Mouse (Mus musculus) intestine, embryonic 14.5 days (tissue): ENCODE data around the gene Epb41l5. TPM values are rescaled to one million over a fixed set of nuclear protein-coding genes. Genes with fewer than 3 reads are reported as not detected.

Source experiments
- ATAC-seq: fragments of 200-750 bp; cut with Nextera tagmentation; replicated peaks from 2 replicates; pipeline ENCODE4 v1.8.0; 2017; ENCODE audit warnings: low read depth, moderate number of reproducible peaks, moderate TSS enrichment, moderate library complexity; ENCODE audit not compliant: low FRiP score, low TSS enrichment
- DNase-seq: peaks from one replicate; pipeline ENCODE4 v3.0.0-alpha.2; 2018; ENCODE audit warnings: low spot score
- H3K27ac ChIP-seq: fragments of 300-500 bp; sonication (generic); 2 replicates; pipeline ENCODE4 v1.5.1; 2014; ENCODE audit warnings: low read depth, mild to moderate bottlenecking, control low read depth
- H3K27me3 ChIP-seq: fragments of 300-500 bp; sonication (generic); replicated peaks from 2 replicates; pipeline ENCODE4 v1.6.1; 2014; ENCODE audit warnings: low read length, control low read depth; ENCODE audit not compliant: control insufficient read depth, insufficient read depth
- H3K36me3 ChIP-seq: fragments of 300-500 bp; sonication (generic); 2 replicates; pipeline ENCODE4 v1.6.1; 2014; ENCODE audit warnings: low read length, control low read depth; ENCODE audit not compliant: control insufficient read depth, insufficient read depth
- H3K4me1 ChIP-seq: fragments of 300-500 bp; sonication (generic); replicated peaks from 2 replicates; pipeline ENCODE4 v1.6.1; 2014; ENCODE audit warnings: low read length, control low read depth, mixed read lengths; ENCODE audit not compliant: control insufficient read depth, insufficient read depth
- H3K4me2 ChIP-seq: fragments of 300-500 bp; sonication (generic); 2 replicates; pipeline ENCODE4 v1.6.1; 2014; ENCODE audit warnings: low read length
- H3K4me3 ChIP-seq: fragments of 300-500 bp; sonication (generic); 2 replicates; pipeline ENCODE4 v1.5.1; 2014; ENCODE audit warnings: low read depth, low read length, control low read depth, mixed read lengths
- H3K9ac ChIP-seq: fragments of 300-500 bp; sonication (generic); 2 replicates; pipeline ENCODE4 v1.6.1; 2014; ENCODE audit warnings: mild to moderate bottlenecking, low read length
- H3K9me3 ChIP-seq: fragments of 300-500 bp; sonication (generic); 2 replicates; pipeline ENCODE4 v1.6.1; 2016; ENCODE audit warnings: low read length, control low read depth; ENCODE audit not compliant: control insufficient read depth
- WGBS: fragments of 180-500 bp; shearing (Covaris S2); extraction: QIAGEN DNeasy Blood & Tissue Kit; methylation state at CpG from one replicate; pipeline ENCODE4 v1.1.7; 2014; 5-methylcytosine and 5-hydroxymethylcytosine counted together
- polyA plus RNA-seq: library from polyadenylated mRNA; unstranded; fragments of >200 nt; fragmentation: Nextera tagmentation; extraction: Ambion mirVana; gene quantifications from 2 replicates; pipeline ENCODE4 v1.2.1, GENCODE M21; 2014

The Epb41l5 gene
- 46.2 and 53.4 TPM in 2 replicates for polyA plus RNA-seq

DNA sequence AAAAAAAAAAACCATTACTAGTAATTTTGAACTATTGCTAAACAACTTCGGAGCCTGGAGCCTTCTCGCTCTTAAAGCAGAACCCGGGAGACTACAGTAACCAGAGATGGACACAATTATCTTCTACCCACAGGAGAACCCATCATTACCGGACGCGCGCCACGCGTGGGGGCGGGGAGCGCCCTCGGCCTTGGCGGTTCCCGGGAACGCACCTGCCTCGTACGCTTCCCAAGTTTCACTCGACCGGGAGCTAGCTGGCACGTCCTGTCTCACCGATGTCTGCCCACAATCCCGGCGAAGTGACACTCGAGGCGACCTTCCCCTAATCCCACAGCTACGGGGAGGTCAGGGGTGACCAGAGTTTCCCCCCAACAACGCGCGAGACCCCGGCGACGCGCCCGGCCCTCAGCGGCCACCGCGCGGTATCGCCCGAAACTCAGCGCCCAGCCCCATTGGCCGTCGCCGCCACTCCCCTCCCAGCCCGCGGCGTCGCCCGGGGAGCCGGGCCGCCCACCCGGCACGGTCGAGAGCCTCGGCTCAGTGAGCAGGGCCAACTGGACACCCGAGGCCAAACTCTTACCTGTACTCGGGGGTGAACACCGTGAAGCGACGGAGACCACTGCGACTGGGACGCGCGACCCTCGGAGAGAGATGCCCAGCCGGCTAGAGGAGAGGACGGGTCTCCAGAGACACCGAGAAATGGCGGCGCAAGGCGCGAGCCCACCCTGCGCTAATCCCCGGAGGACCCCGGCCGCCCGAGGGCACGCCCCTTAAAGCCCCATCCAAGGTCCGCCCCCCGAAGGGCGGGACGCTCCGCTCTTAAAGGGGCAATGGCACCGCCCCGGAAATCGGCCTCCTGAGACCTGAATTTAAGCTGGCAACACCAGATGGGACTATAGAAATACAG, at the start of gene Epb41l5:
Gene Epb41l5 (minus strand): TSS at position 796 of the 907 bp plus-strand sequence.
- peak within 1 kb of the TSS; percentile 50 for H3K4me2 ChIP-seq
- H3K9me3 ChIP-seq = no peaks in the 10 kb centered on the region
- WGBS = under 1% methylated on average over 86 of the region's 86 CpGs
- ATAC-seq (peak; percentile 97), DNase-seq (peak; percentile 93)
- H3K9ac ChIP-seq = peak within 1 kb of the TSS; percentile 53
- no peaks in the 10 kb centered on the region for H3K27me3 ChIP-seq
- H3K4me1 ChIP-seq = peaks cover 5% of the 10 kb centered on the region
- no peaks in the 10 kb centered on the region for H3K36me3 ChIP-seq
- peak within 1 kb of the TSS; percentile 72 for H3K27ac ChIP-seq
- peak within 1 kb of the TSS; percentile 54 for H3K4me3 ChIP-seq

DNA sequence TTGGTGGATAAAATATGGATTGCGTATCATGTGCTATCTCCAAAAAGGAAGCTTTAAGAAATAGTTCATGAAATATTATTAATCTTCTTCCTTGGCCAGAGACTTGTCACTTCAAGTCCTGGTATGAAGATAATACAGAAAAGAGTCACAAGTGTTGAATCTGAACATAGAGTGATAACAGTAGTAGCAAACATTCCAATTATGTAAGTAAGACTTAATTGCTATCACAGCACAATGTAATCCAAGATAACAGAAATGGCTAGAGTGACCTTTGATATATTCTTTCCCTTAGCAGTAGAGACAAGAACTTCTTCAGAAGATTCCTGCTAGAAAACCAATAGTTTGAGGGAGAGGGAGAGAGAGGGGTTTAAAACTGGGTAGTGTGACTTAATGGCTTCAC, 48.1 kb upstream of the Epb41l5 start:
- no peaks in the 10 kb centered on the region for H3K9me3 ChIP-seq
- ATAC-seq = no peak
- no peak overlapping the region for H3K4me3 ChIP-seq
- H3K4me1 ChIP-seq = no peaks in the 10 kb centered on the region
- no peak for DNase-seq
- 98% methylated on average over 1 of the region's 1 CpGs for WGBS
- H3K4me2 ChIP-seq = no peak overlapping the region
- H3K9ac ChIP-seq = no peak overlapping the region
- H3K27ac ChIP-seq = no peak overlapping the region
- 0 out of 2 replicates have a peak, but pooled peaks cover 29% of the 10 kb centered on the region for H3K36me3 ChIP-seq
- H3K27me3 ChIP-seq = no peaks in the 10 kb centered on the region

DNA sequence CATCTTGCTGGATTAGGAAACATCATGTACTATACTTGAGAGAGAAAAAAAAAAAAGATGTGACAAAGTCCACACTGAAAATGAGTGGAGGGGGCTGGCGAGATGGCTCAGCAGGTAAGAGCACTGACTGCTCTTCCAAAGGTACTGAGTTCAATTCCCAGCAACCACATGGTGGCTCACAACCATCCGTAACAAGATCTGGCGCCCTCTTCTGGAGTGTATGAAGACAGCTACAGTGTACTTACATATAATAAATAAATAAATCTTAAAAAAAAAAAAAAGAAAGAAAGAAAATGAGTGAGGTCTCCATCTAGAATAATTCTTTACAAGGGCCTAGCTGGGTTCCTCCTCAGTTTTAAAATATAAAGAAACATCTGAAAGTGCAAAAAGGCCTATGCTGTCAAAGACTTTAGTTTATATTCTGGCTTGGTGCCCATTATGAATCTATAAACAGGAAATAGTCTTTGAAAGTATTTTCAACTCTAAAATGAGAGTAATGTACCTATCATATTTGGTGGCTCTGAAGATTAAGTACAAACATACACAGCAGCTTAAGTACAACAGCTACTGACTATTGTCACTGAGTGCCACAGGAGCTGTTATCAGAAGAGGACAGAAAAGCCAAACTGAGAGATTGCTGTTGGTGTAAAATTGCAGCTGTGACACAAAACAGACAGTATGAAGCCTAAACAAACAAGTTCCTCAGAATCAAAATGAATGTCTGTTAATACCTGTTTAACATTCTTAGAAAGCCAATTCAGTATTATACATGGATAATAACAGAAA, 37.2 kb upstream of the Epb41l5 start:
- Histone ChIP-seq H3K4me3 (no peak overlapping the region), H3K4me1 (no peaks in the 10 kb centered on the region), H3K9me3 (no peaks in the 10 kb centered on the region), H3K27me3 (no peaks in the 10 kb centered on the region), H3K36me3 (peaks cover 9% of the 10 kb centered on the region; the same call in 1 of the 2 replicates), H3K4me2 (no peak overlapping the region), H3K27ac (no peak overlapping the region), H3K9ac (no peak overlapping the region)
- 90% methylated on average over 3 of the region's 3 CpGs for WGBS
- DNase-seq (no peak), ATAC-seq (no peak)

DNA sequence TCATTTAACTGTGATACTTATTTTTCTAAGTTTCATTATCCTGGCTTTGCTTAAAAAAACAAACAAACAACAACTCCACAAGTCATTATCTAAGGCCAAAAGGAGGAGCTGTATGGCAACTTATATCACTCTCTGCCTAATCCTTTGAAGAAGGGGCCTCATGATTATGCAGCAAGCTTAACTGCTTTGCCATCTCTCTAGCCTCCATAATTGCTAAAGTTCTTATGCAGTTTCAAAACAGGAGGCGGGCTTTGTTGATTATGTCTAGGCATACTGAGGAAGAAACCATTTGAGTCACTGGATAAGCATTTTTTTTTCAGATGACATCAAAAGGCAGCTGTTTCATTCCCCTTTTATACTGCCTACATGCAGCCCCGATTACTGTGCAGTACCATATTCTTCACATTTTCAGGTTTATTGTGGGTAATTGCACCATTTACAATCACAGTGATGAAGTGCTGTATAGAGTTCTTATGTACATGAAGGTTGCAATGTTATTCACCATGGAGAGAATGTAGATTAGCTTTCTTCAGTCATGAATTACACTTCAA, 32.9 kb upstream of the Epb41l5 start:
- DNase-seq = no peak
- 84% methylated on average over 2 of the region's 2 CpGs for WGBS
- Histone ChIP-seq H3K9me3 (no peaks in the 10 kb centered on the region), H3K4me3 (no peak overlapping the region), H3K36me3 (peaks cover 21% of the 10 kb centered on the region), H3K27me3 (no peaks in the 10 kb centered on the region), H3K4me1 (no peaks in the 10 kb centered on the region), H3K9ac (no peak overlapping the region), H3K27ac (no peak overlapping the region), H3K4me2 (no peak overlapping the region)
- no peak for ATAC-seq

DNA sequence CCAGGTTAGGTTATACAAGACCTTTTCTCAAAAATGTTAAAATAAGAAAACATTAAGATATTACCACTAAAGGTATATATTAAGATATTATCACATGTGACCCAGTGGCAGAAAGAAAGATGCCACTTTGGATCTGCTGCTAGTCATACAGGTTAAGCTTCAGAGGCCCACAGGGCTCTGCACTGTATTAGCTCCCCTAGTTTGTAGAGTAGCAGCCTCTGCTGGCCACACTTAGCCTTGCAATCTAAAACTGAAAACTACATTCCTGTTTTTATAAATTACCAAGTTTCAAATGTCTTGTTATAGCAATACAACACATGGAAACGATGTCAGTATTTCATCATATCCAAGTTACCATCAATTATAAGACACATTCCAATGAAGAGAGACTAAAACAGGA, 26.2 kb upstream of the Epb41l5 start:
- WGBS = 66% methylated on average over 1 of the region's 1 CpGs
- Histone ChIP-seq H3K4me1 (no peaks in the 10 kb centered on the region), H3K27ac (no peak overlapping the region), H3K36me3 (peaks cover 16% of the 10 kb centered on the region), H3K9ac (no peak overlapping the region), H3K9me3 (no peaks in the 10 kb centered on the region), H3K4me2 (no peak overlapping the region), H3K4me3 (no peak overlapping the region), H3K27me3 (no peaks in the 10 kb centered on the region)
- no peak for DNase-seq
- no peak for ATAC-seq

DNA sequence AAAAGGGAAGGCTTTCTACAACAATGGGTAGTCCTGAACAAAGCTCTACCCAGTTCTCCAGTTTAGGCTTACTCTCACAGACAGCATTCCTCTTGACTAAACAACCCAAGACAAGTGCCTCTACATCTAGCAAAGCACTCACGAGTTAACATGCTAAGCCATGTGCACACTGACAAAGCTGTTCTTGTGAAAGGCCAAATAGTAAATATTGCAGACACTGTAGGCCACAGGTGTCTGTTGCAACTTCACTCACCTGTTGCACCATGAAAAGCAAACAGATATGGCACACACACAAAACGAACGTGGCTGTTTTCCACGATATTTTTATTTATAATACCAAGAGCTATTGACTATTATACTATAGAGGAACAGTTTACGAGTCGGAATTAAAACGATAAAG, 18.1 kb upstream of the Epb41l5 start:
- Histone ChIP-seq H3K4me1 (no peaks in the 10 kb centered on the region), H3K9ac (no peak overlapping the region), H3K36me3 (peaks cover 7% of the 10 kb centered on the region), H3K4me2 (no peak overlapping the region), H3K9me3 (no peaks in the 10 kb centered on the region), H3K4me3 (no peak overlapping the region), H3K27me3 (no peaks in the 10 kb centered on the region), H3K27ac (no peak overlapping the region)
- WGBS = 92% methylated on average over 7 of the region's 7 CpGs
- DNase-seq (no peak), ATAC-seq (no peak)

DNA sequence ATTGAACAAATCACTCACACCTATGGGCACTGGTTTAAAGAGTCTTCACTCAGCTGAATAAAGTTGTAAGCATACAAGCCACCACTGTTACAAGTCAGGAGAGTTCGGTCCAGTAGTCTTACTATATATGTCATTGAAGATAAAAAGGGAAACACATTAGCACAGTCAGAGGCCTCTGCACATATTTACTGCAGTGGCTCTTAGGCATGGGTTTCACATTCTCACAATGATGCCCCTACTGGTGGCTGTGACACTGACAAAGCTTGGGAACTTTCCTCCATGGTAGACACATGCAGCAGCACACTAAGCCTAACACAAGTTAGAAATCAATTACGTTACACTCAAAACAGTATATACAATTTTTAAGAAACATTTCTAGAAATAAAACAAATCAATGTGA, 5.5 kb upstream of the Epb41l5 start:
- Histone ChIP-seq H3K9me3 (no peaks in the 10 kb centered on the region), H3K27me3 (no peaks in the 10 kb centered on the region), H3K4me3 (no peak overlapping the region), H3K4me2 (no peak overlapping the region), H3K27ac (no peak overlapping the region), H3K36me3 (peaks cover 5% of the 10 kb centered on the region), H3K4me1 (no peaks in the 10 kb centered on the region), H3K9ac (no peak overlapping the region)
- ATAC-seq = no peak
- 91% methylated on average over 2 of the region's 2 CpGs for WGBS
- DNase-seq = no peak

DNA sequence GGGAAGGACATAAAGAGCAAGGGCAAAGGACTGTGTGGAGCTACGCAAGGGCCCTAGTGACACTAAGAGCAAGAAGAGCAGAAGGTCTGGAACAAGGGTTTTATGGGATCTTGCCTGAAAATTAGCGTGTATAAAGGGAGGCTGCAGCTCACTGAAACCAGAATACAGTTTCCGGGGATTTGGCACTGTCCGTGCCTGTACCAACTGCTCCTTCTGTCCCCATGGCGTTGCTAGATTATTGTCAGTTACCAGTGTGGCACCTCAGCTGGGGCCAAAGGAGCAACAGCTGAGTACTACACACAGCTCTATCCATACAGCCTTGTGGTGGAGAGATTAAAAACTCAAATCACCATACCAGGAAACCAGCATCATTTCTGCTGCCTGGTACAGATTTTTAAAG, 1.6 kb upstream of the Epb41l5 start:
- ATAC-seq (no peak), DNase-seq (no peak)
- no peak overlapping the region for H3K4me3 ChIP-seq
- H3K9ac ChIP-seq = no peak overlapping the region
- no peaks in the 10 kb centered on the region for H3K27me3 ChIP-seq
- no peaks in the 10 kb centered on the region for H3K36me3 ChIP-seq
- 90% methylated on average over 5 of the region's 5 CpGs for WGBS
- no peak overlapping the region for H3K4me2 ChIP-seq
- H3K9me3 ChIP-seq = no peaks in the 10 kb centered on the region
- peaks cover 5% of the 10 kb centered on the region for H3K4me1 ChIP-seq
- no peak overlapping the region for H3K27ac ChIP-seq
